Mouse (Mus musculus): ENCODE measurements at regions not wholly inside any gene's neighbourhood (a gene's known extent, or its start where the extent isn't known, plus 50 kb on each side); places are given as distances from the start of the nearest gene placed in this dataset.

- H3K27me3 ChIP-seq (ENCODE audit: control insufficient read depth, insufficient read depth, low read length): no peaks in the 10 kb centered on the region
- H3K4me1 ChIP-seq (ENCODE audit: control insufficient read depth, insufficient read depth, low read length): no peaks in the 10 kb centered on the region
- no peak overlapping the region for H3K4me3 ChIP-seq (ENCODE audit: insufficient read depth, low read depth, low read length)
- DNase-seq (ENCODE audit: extremely low read depth, low read depth, low spot score): no peak
- H3K9ac ChIP-seq (ENCODE audit: low read depth, low read length): no peak overlapping the region
- no peaks in the 10 kb centered on the region for H3K79me2 ChIP-seq (ENCODE audit: control insufficient read depth, insufficient read depth, low read length)
- TF ChIP-seq CTCF (IDR thresholded peaks at IDR 0.05; ENCODE audit: low read depth, low read length) (no peak), POLR2A (IDR thresholded peaks at IDR 0.05; ENCODE audit: extremely low read depth, insufficient read depth, low read length) (no peak)
- 85% methylated on average over 2 of the region's 2 CpGs for WGBS
- peak overlapping the region; percentile 39; the same call in 1 of the 2 replicates for H3K27ac ChIP-seq (replicated peaks; ENCODE audit: insufficient read depth, low read depth, low read length)
- no peaks in the 10 kb centered on the region for H3K36me3 ChIP-seq (ENCODE audit: control insufficient read depth, insufficient read depth, low read length)
Observed at GRCm38 (mm10) chr7:145024651-145025050, 84.9 kb upstream of the Ccnd1 start.

DNA sequence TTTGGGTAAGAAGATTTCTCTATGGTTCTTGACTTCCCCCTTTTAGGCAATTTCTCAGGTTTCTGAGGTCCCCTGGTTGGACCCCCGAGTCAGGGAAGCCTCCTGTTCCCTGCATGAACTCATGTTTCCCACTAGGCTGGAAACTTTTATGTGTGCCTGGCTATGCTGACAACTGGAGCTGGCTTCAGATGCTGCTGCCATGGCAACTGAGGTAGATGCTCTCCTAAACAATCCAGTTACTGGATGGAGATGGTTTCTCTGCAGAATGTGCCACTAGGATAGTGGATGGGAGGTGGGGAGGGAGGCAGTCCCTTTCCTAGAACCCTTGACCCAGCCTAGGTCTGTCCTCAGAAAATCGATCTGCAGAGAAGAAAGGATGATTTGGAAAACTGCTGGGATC, 79.4 kb upstream of the Ccnd1 start:
- Histone ChIP-seq H3K79me2 (ENCODE audit: control insufficient read depth, insufficient read depth, low read length) (no peaks in the 10 kb centered on the region), H3K9ac (ENCODE audit: low read depth, low read length) (no peak overlapping the region), H3K27ac (replicated peaks; ENCODE audit: insufficient read depth, low read depth, low read length) (no peak overlapping the region), H3K36me3 (ENCODE audit: control insufficient read depth, insufficient read depth, low read length) (no peaks in the 10 kb centered on the region), H3K4me1 (ENCODE audit: control insufficient read depth, insufficient read depth, low read length) (no peaks in the 10 kb centered on the region), H3K27me3 (ENCODE audit: control insufficient read depth, insufficient read depth, low read length) (no peaks in the 10 kb centered on the region), H3K4me3 (ENCODE audit: insufficient read depth, low read depth, low read length) (no peak overlapping the region)
- no peak for DNase-seq (ENCODE audit: extremely low read depth, low read depth, low spot score)
- TF ChIP-seq POLR2A (IDR thresholded peaks at IDR 0.05; ENCODE audit: extremely low read depth, insufficient read depth, low read length) (no peak), CTCF (IDR thresholded peaks at IDR 0.05; ENCODE audit: low read depth, low read length) (no peak)
- whole genome bisulfite sequencing: 68% methylated on average over 2 of the region's 2 CpGs

DNA sequence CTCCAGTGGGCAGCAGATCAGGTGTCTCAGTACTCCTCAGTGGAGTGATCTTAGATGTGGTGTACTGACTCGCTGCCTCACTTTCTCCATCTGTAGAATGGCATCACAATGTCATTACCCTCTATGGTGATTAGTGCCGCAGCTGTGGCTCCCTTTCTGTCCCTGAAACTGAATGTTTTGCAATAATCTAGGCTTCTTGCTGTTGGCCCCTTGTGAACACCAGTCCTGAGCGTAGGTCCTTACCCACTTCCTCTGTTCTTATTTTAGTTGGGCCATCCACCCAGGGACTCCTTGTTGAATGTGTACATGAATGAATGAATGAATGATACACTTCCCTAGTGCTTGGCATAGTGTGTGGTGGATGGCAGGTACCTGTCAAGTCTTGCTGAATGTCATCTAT, 78.4 kb upstream of the Ccnd1 start:
- Histone ChIP-seq H3K36me3 (ENCODE audit: control insufficient read depth, insufficient read depth, low read length) (no peaks in the 10 kb centered on the region), H3K27me3 (ENCODE audit: control insufficient read depth, insufficient read depth, low read length) (no peaks in the 10 kb centered on the region), H3K4me3 (ENCODE audit: insufficient read depth, low read depth, low read length) (no peak overlapping the region), H3K79me2 (ENCODE audit: control insufficient read depth, insufficient read depth, low read length) (no peaks in the 10 kb centered on the region), H3K9ac (ENCODE audit: low read depth, low read length) (no peak overlapping the region), H3K27ac (replicated peaks; ENCODE audit: insufficient read depth, low read depth, low read length) (no peak overlapping the region), H3K4me1 (ENCODE audit: control insufficient read depth, insufficient read depth, low read length) (no peaks in the 10 kb centered on the region)
- WGBS: 89% methylated on average over 3 of the region's 3 CpGs
- no peak for DNase-seq (ENCODE audit: extremely low read depth, low read depth, low spot score)
- no peak for TF ChIP-seq POLR2A (IDR thresholded peaks at IDR 0.05; ENCODE audit: extremely low read depth, insufficient read depth, low read length)
- no peak for TF ChIP-seq CTCF (IDR thresholded peaks at IDR 0.05; ENCODE audit: low read depth, low read length)

DNA sequence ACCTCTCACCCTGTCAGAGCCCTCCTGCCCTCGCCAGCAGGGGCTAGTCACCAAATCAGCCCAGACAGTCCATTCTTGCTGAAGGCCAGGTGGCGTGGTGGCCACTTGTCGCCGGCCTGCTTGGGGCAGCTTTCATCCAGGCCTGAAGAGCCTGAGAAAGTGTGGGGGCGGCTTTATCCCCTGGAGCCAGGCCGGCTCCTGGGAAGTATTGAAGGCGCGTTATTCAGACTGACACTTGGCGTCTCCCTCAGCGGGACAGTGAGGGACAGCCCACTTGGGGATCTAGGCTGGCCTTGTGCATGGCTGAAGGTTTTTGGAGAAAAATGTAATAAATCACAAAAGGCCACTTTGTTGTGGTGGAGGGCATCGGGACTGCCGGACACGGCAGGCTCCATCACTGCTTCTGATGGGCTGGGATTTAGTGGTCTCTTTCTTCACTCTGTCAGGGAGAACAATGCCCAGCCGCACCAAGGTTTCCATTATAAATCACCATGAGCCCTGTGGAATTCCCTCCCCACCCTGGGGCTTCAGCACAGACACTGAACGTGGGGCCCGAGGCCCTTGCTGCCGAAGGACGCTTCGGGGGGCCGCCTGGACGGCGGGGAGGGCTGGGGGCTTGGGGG, 75.8 kb upstream of the Ccnd1 start:
- H3K36me3 ChIP-seq (ENCODE audit: control insufficient read depth, insufficient read depth, low read length): no peaks in the 10 kb centered on the region
- 94% methylated on average over 22 of the region's 22 CpGs for WGBS
- no peaks in the 10 kb centered on the region; the same call in 1 of the 2 replicates for H3K4me1 ChIP-seq (ENCODE audit: control insufficient read depth, insufficient read depth, low read length)
- H3K27me3 ChIP-seq (ENCODE audit: control insufficient read depth, insufficient read depth, low read length): no peaks in the 10 kb centered on the region
- H3K4me3 ChIP-seq (ENCODE audit: insufficient read depth, low read depth, low read length): no peak overlapping the region
- no peak overlapping the region for H3K9ac ChIP-seq (ENCODE audit: low read depth, low read length)
- H3K79me2 ChIP-seq (ENCODE audit: control insufficient read depth, insufficient read depth, low read length): no peaks in the 10 kb centered on the region
- H3K27ac ChIP-seq (replicated peaks; ENCODE audit: insufficient read depth, low read depth, low read length): no peak overlapping the region
- TF ChIP-seq CTCF (IDR thresholded peaks at IDR 0.05; ENCODE audit: low read depth, low read length): no peak
- DNase-seq (ENCODE audit: extremely low read depth, low read depth, low spot score): no peak

- WGBS: 92% methylated on average over 4 of the region's 4 CpGs
- Histone ChIP-seq H3K4me3 (ENCODE audit: insufficient read depth, low read depth, low read length) (no peak overlapping the region), H3K9ac (ENCODE audit: low read depth, low read length) (no peak overlapping the region), H3K27me3 (ENCODE audit: control insufficient read depth, insufficient read depth, low read length) (no peaks in the 10 kb centered on the region), H3K4me1 (ENCODE audit: control insufficient read depth, insufficient read depth, low read length) (peaks cover 4% of the 10 kb centered on the region), H3K36me3 (ENCODE audit: control insufficient read depth, insufficient read depth, low read length) (no peaks in the 10 kb centered on the region), H3K79me2 (ENCODE audit: control insufficient read depth, insufficient read depth, low read length) (no peaks in the 10 kb centered on the region), H3K27ac (replicated peaks; ENCODE audit: insufficient read depth, low read depth, low read length) (no peak overlapping the region)
- TF ChIP-seq CTCF (IDR thresholded peaks at IDR 0.05; ENCODE audit: low read depth, low read length) (no peak), POLR2A (IDR thresholded peaks at IDR 0.05; ENCODE audit: extremely low read depth, insufficient read depth, low read length) (no peak)
- DNase-seq (ENCODE audit: extremely low read depth, low read depth, low spot score): no peak
Observed at GRCm38 (mm10) chr7:145010757-145011156, 71.0 kb upstream of the Ccnd1 start.

GRCm38 (mm10) chr7:145010004-145010403, 70.3 kb upstream of the Ccnd1 start:
- 49% methylated on average over 3 of the region's 3 CpGs for WGBS
- H3K27me3 ChIP-seq (ENCODE audit: control insufficient read depth, insufficient read depth, low read length): no peaks in the 10 kb centered on the region
- DNase-seq (ENCODE audit: extremely low read depth, low read depth, low spot score): no peak
- no peak overlapping the region for H3K27ac ChIP-seq (replicated peaks; ENCODE audit: insufficient read depth, low read depth, low read length)
- TF ChIP-seq POLR2A (IDR thresholded peaks at IDR 0.05; ENCODE audit: extremely low read depth, insufficient read depth, low read length) (no peak), CTCF (IDR thresholded peaks at IDR 0.05; ENCODE audit: low read depth, low read length) (no peak)
- no peaks in the 10 kb centered on the region for H3K36me3 ChIP-seq (ENCODE audit: control insufficient read depth, insufficient read depth, low read length)
- no peak overlapping the region for H3K9ac ChIP-seq (ENCODE audit: low read depth, low read length)
- H3K79me2 ChIP-seq (ENCODE audit: control insufficient read depth, insufficient read depth, low read length): no peaks in the 10 kb centered on the region
- peaks cover 4% of the 10 kb centered on the region for H3K4me1 ChIP-seq (ENCODE audit: control insufficient read depth, insufficient read depth, low read length)
- no peak overlapping the region for H3K4me3 ChIP-seq (ENCODE audit: insufficient read depth, low read depth, low read length)

All from liver, adult 2 months (tissue).